Mouse (Mus musculus): Measurements from ENCODE around the gene Grpr.

GRCm38 (mm10) chrX:163518963-163519541 lies 30.4 kb downstream of the Grpr start:
- TF ChIP-seq CTCF (IDR thresholded peaks at IDR 0.05; ENCODE audit: extremely low read depth, insufficient read length, insufficient replicate concordance, low read depth, low read length) (no peak), POLR2A (IDR thresholded peaks at IDR 0.05; ENCODE audit: low read depth, low read length) (no peak)

All from small intestine, adult 2 months (tissue).